Mouse (Mus musculus): Measurements from ENCODE around the gene Ssr3. TPM values are rescaled to one million over a fixed set of nuclear protein-coding genes. Genes with fewer than 3 reads are reported as not detected.

Ssr3 gene
- polyA plus RNA-seq, 1 experiment from 2014 or later = 255 TPM

DNA sequence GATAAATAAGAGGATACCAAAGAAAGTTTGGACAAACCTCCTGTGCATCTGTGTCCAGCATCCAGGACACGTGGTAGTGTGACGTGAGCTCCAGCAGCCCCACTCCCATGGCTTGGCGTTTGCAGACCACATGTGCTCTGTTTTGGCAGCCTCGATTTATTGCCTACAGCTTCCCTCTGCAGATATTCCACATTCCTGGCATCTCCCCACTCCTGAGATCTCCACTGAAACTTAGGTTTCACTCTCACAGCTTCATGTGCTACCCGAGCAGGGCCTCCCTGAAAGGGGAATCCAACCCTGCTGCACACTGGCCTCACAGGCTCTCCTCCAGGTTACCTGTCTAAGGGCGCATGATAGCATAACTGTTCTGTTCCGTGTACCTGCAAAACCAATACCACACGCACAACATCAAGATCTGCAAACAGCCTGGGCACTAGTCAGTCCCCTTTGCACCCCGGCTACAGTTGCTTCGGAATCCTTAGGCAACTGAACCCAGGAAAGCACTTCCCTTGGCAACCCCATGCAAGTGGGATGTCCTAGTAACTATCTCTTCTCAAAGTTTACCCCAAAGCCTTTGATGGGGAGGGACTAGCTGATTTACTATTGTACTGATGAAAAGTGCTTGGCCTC is 54.5 kb downstream of the Ssr3 start:
- no peaks in the 10 kb centered on the region for H3K27me3 ChIP-seq (ENCODE audit: insufficient read depth, low read length)
- no peak for TF ChIP-seq CTCF (IDR thresholded peaks at IDR 0.05; ENCODE audit: low read depth)
- no peaks in the 10 kb centered on the region for H3K4me1 ChIP-seq (replicated peaks; ENCODE audit: insufficient read depth, low read length)
- DNase-seq (ENCODE audit: low spot score) (peak; percentile 40), ATAC-seq (replicated peaks; ENCODE audit: low FRiP score, low read depth) (0 out of 2 replicates have a peak, but pooled peaks have one; percentile 13)
- H3K9me3 ChIP-seq (replicated peaks; ENCODE audit: low read length) = no peaks in the 10 kb centered on the region
- 47% methylated on average over 10 of the region's 10 CpGs for WGBS
- no peak overlapping the region for H3K27ac ChIP-seq
- H3K4me2 ChIP-seq (ENCODE audit: low read length) = no peak overlapping the region
- H3K36me3 ChIP-seq (ENCODE audit: insufficient read depth, low read length) = no peaks in the 10 kb centered on the region
- no peak overlapping the region for H3K4me3 ChIP-seq (replicated peaks; ENCODE audit: low read depth, low read length)
- H3K9ac ChIP-seq (ENCODE audit: low read depth, low read length) = no peak overlapping the region

Other genes with a start within 250 kb of the Ssr3 start
- 17.5 and 21.3 TPM in 2 replicates for gene Tiparp, start 135.8 kb upstream of the Ssr3 start, polyA plus RNA-seq (2015; fragmentation: Nextera tagmentation; extraction: Ambion mirVana)

Data from kidney, postnatal 0 days (tissue).